Mouse (Mus musculus) heart, adult 18-20 months (tissue): Measurements from ENCODE around the gene Stag1. TPM values are rescaled to one million over a fixed set of nuclear protein-coding genes. Genes with fewer than 3 reads are reported as not detected.
"Not testable (repeated sequence)": the region's sequence is repeated elsewhere in the genome, so short reads cannot be mapped to it uniquely, and the experiment has no call there.

Experiments
- DNase-seq, 2 experiments: peaks; one replicate each; pipeline ENCODE4 v3.0.0; 2021 to 2022; ENCODE audit warnings: mixed read lengths in 1 of 2
- total RNA-seq, 2 experiments: library from RNA; stranded (reverse); gene quantifications; 2 replicates each; pipeline ENCODE4 v1.2.3; 2021

Stag1 gene
- total RNA-seq, 2 experiments from 2014 or later, result 28.4 to 29.5 TPM

GRCm38 (mm10) chr9:100682285-100682684 is 84.7 kb downstream of the Stag1 start:
- no peak for DNase-seq

- no peak for DNase-seq
Measured at GRCm38 (mm10) chr9:100685769-100686487, 88.3 kb downstream of the Stag1 start.

GRCm38 (mm10) chr9:100689765-100690316 is 92.2 kb downstream of the Stag1 start:
- no peak for DNase-seq

- no peak for DNase-seq
Measured at GRCm38 (mm10) chr9:100692239-100692638, 94.6 kb downstream of the Stag1 start.

- peak; percentile 15 to 38 for DNase-seq
Measured at GRCm38 (mm10) chr9:100696537-100696936, 98.9 kb downstream of the Stag1 start.

- DNase-seq, result no peak
Measured at GRCm38 (mm10) chr9:100707644-100708043, 110.0 kb downstream of the Stag1 start.

- no peak for DNase-seq
Measured at GRCm38 (mm10) chr9:100711665-100712064, 114.1 kb downstream of the Stag1 start.

- not testable (repeated sequence) for DNase-seq
Measured at GRCm38 (mm10) chr9:100724832-100725231, 127.2 kb downstream of the Stag1 start.

GRCm38 (mm10) chr9:100731839-100732238 is 134.2 kb downstream of the Stag1 start:
- no peak for DNase-seq

GRCm38 (mm10) chr9:100733907-100734440 is 136.4 kb downstream of the Stag1 start:
- DNase-seq, result peak in 1 of 2 experiments; percentile 5

- no peak for DNase-seq
Measured at GRCm38 (mm10) chr9:100735993-100736645, 138.5 kb downstream of the Stag1 start.

GRCm38 (mm10) chr9:100736646-100737031 is 139.0 kb downstream of the Stag1 start:
- DNase-seq, result no peak

- DNase-seq, result peak in 1 of 2 experiments; percentile 8
Measured at GRCm38 (mm10) chr9:100777238-100777637, 179.6 kb downstream of the Stag1 start.

GRCm38 (mm10) chr9:100865984-100866383 is 268.4 kb downstream of the Stag1 start:
- DNase-seq, result peak in 1 of 2 experiments; percentile 4

- no peak for DNase-seq
Measured at GRCm38 (mm10) chr9:100869635-100870034, 272.0 kb downstream of the Stag1 start.

GRCm38 (mm10) chr9:100896111-100896510 is 298.5 kb downstream of the Stag1 start:
- DNase-seq, result no peak

- no peak for DNase-seq
Measured at GRCm38 (mm10) chr9:100898042-100898441, 300.4 kb downstream of the Stag1 start.

GRCm38 (mm10) chr9:100910352-100910751 is 312.8 kb downstream of the Stag1 start:
- peak in 1 of 2 experiments; percentile 11 for DNase-seq

- DNase-seq, result peak; percentile 55 to 77
Measured at GRCm38 (mm10) chr9:100917111-100917510, 319.5 kb downstream of the Stag1 start.

- no peak for DNase-seq
Measured at GRCm38 (mm10) chr9:100926629-100927028, 329.0 kb downstream of the Stag1 start.

- DNase-seq, result no peak
Measured at GRCm38 (mm10) chr9:100942042-100942441, 344.4 kb downstream of the Stag1 start.

- DNase-seq, result no peak
Measured at GRCm38 (mm10) chr9:100944677-100945365, 347.2 kb downstream of the Stag1 start.
